Mouse (Mus musculus): Measurements from ENCODE around the gene P2ry6.

P2ry6 gene

DNA sequence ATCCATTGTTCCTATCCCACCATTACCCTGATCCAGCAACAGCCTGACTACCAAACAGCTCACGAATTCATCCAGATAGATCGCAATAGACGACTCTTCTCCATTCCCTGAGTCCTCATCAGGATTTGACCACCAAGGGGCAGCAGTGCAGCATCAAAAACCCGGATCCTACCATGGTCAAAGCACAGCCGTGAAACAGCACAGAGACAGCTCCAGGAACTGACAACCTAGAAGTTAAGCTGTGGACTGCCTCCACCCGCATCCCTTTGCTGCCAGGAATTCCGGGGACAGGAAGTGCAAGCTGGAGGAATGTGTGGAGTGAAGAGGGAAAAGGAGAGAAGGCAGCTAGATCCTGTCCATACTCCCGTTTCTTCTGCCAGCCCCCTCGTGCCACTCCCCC lies 13.6 kb upstream of the P2ry6 start:
- DNase-seq (ENCODE audit: extremely low spot score) = peak; percentile 75

DNA sequence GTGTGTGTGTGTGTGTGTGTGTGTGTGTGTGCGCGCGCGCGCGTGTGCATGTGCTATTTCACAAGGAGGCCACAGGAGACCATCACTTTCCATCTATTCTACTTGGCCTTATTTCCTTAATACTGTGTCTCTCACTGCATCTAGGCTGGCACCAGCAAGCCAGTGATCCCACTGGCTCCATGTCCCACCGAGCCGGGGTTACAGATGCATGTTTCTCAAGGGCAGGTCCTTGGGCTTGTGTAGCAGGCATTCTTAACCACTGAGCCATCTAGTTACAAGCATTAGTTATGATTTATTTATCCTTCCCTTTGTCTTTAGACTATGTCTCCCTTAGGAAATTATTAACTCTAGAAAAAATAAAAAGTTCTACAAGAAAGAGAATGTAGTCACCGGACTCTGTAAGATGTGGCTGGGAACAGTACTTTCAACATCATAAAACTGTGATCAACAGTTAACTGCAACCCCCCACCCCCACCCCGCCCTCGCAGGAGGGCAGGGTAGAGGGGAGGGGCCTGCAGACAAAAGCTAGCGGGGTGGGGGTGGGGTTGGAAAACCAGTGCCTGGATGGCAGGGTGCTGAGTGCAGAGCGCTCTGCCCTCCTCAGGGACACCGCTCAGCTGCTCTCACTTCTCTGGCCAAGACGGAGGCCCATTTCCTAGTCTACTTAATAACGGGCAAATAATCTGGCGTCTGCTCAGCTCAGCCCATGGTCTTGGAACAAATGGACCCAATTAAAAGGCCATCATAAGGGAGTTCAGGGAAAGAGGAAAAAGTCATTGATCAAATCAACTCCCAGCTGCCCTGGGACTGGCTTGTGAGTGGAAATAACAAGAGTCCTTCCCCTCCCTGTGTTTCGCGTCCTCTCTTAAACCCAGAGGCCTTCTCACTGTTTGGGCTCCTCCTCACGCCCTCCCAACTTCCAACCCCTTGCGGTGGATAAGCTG lies 10.3 kb upstream of the P2ry6 start:
- peak; percentile 59 for DNase-seq (ENCODE audit: extremely low spot score)

DNA sequence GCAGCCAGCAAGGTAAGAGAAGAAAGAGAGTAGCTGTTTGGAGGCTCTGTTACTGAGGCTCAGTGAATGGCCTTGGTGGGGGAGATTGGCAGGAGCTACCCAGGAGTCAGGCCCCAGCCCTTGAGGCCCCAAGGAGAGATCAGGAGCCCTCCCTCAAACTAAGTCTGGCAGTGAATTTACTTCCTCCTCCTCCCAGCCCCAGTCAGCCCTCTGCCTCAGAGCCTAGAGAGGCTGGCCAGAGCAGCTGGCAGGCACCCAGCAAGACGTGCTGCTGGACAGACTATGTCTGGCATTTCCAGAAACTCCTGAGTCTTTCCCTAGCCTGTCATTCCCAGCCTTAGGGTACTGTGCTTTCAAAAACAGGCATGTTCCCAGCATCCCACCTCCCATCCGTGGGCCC lies 4.7 kb upstream of the P2ry6 start:
- no peak for DNase-seq (ENCODE audit: extremely low spot score)

DNA sequence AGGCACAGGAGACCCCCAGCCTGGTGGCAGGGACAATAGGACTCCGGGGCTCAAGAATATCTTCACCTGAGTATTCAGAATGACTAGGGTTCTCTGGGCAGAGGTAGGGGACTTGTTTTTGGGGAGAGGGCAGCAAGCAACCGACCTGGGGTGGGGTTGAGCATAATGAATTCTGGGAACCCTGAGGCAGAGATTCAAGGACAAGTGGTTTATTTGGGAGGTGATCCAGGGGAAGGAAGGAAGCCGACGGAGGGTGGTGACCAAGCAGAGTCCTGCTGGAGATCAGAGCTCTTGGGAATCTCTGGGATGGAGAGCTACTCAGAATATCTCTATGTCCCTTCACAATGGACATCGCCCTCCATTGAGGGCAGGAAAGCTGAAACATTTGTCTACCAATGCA lies 3.7 kb upstream of the P2ry6 start:
- DNase-seq (ENCODE audit: extremely low spot score) = no peak

DNA sequence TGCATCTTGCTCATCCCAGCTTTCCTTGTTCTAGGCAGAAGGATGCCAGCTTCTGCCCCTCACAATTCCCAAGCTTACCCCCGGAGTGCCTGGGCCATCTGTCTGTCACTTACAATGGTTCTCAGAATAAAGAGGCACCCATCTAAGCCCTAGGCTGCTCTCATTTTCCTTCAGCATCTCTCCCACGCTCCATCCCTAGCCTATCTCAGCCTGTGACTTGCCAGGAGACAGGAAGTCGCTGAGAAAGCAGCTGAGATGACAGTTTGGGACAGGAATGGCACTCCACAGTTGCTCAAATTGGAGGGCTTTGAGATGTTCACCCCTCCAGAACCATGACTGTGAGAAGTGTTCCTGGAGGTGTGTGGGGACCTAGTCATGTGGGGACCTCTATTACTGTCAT lies 1.6 kb downstream of the P2ry6 start:
- DNase-seq (ENCODE audit: extremely low spot score) = no peak

DNA sequence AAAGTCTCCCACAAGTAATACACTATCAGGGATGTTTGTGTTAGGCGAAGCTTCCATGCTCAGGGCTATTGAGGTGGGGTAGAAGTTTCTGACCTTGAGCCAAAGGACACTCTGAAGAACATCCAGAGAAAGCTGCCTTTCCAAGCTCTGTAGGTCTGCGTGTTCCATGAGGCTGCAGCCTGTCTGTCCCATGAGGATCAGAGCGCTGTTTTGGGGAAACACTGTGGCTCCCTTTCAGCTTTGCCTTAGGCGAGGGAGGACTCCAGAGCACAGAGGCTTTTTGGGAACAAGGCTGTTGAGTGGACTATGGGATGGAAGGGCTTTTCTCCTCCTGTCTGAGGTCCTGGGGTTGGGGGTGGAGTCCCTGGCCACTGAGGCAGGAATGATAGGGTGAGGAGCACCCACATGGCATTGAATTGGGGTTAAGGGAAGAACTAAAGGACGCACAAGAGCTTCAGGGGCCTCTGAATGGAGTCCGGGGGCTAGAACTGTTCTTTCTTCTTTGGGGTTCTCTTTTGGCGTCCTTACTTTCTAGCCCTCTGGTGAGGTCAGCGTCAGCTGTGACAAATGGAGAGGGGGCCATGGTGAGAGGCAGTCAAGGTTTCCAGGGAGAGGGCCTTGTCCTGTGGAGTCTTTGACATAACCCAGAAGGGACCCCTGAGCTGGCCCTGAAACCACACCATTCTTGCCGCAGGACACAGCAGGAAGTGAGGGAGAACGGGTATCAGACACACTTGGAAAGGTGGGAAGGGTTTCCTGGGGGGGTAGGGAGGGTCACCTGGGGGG lies 5.4 kb downstream of the P2ry6 start:
- DNase-seq (ENCODE audit: extremely low spot score) = no peak

DNA sequence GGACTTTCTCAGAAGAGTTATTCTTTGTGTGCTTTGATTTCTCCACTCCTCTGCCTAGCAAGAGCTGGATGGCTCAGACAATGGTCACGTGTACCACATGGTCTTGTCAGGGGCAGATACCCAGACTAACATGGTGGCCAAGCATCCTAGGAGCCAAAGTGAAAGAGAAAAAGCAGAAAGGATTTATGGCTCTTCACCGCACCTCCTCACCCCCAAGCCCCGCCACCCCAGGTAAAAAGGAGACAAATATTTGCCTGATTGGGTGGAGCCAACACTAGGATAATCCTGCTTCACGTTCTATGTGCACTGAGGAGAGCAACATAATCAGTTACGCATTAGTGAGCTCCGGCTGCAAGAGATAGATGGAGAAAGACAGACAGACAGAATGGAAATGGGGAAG lies 6.1 kb downstream of the P2ry6 start:
- no peak for DNase-seq (ENCODE audit: extremely low spot score)

DNA sequence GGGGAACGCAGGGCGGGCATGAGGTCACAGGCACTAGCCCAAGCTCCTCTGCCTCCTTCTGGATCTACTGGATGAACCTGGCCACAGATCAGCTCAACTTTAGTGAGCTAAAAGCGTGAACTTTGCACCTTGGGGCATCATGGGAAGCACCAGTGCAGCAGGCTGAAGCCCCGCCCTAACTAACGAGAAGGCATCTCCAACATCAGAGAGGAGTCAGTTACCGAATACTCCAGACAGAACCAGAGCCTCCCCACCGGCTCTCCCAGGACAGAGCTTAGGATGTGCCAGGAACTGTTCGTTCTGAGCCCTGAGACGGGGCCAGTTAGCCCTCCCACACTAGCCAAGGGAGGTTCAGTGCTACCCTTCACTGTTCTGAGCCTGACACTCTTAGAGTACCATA lies 6.6 kb downstream of the P2ry6 start:
- DNase-seq (ENCODE audit: extremely low spot score) = no peak

DNA sequence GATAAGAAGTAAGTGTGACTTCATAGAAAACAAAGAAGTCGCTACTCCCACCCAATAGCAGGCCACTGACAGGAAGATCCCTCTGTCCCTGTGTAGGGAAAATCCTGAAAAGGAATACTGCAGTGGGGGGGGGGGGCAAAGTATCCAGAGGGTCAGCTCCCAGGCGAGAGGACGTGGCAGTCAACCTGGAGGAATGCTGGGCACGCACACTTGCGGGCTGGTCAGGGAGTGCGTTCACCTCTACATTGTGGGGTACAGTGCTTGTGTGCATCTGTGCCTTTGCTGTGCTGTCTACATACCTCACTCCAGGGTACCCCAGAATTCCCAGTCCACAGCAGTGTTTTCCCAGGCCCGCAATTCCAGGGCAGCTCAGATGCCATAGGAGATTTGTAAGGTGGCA lies 8.4 kb downstream of the P2ry6 start:
- no peak for DNase-seq (ENCODE audit: extremely low spot score)

DNA sequence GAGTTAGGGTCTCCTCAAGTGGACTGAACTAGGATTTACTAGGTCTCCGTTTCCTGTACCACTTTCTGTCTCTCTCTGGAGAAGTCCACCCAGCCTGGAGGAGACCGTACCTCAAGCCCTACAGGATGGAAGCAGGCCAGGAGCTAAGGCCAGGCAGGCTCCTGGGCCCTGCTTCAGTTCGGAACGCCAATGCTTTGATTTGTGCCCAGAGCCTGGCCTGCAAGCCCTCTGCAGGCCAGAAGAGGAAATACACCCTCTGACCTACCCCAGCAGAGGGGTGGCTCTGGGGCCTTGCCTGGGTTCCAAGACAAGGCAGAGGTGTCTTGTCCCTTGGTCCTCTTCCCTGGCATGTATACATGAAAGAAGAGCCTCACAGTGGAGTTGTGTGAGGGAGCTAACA lies 9.4 kb downstream of the P2ry6 start:
- DNase-seq (ENCODE audit: extremely low spot score) = peak; percentile 33

DNA sequence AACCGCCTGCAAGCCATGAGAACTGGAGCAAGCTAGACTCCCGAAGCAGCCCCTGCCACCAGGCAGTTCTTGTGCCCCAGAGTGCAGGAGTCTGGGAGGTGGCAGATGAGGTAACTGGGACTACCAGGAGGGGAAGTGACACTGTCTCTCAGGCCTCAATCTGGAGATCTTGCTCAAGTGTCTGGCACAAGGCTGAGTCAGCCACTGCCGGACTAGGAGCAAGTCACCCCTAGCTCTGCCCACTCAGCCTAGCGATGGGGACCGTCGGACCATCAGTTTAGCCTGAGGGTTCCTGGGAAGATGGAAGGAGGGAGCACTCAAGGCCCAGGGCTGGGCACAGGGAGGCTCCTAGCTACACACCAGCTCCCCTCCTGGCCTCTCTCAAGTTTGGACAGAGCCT lies 10.2 kb downstream of the P2ry6 start:
- DNase-seq (ENCODE audit: extremely low spot score) = no peak

DNA sequence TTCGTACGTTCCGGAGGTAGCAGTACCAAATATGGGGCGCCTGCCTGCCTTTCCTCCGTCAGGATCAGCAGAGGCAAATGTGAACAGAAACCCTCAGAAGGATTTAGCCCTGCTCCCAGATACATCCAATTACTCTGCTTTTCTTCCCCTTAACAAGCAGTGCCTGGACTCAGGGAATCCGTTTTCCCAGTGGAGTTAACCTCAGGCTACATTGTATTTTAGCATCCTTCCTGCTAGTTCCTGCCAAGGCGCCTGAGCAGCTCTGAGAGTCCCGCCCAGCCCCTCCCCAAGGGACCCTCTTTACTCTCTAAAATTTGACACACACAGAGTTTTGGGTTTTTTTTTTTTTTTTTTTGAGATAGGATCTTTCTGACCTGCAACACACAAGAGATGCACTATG lies 11.1 kb downstream of the P2ry6 start:
- DNase-seq (ENCODE audit: extremely low spot score) = no peak

DNA sequence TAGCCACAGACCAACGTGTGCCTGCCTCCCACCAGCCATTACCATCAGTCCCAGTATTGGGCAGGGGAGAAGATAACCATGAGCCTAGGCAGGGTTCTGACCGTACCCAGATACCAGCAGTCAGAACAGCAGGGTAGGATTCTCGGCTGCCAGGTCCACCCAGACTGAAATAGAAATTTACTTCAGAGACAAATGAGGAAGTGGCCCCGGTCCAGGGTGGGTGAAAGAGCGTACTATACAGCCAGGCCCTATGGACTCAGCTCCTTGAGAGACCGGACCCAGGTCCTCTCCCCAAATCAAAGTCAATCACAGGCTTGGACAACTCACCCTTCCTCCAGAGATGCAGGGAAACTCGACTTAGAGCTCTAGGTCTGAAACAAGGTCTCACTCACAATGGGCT lies 13.3 kb downstream of the P2ry6 start:
- no peak for DNase-seq (ENCODE audit: extremely low spot score)

DNA sequence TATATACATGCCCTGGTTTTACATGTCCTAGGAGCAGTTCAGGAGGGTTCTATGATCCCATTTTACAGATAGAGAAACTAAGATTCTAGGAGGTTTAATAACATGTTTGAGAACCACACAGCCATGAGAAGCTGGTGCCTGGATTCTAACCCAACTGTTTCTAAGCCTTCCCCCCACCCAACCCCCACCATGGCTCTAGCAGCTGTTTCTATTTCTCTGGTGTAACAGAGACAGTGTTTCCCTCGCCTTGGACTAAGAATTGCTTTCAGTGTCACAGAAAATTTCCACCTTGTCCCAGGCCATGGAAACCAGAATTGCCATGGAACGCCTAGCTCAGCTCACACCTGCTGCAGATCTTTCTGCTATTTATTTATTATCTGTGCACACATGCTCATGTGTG lies 14.0 kb downstream of the P2ry6 start:
- no peak for DNase-seq (ENCODE audit: extremely low spot score)

DNA sequence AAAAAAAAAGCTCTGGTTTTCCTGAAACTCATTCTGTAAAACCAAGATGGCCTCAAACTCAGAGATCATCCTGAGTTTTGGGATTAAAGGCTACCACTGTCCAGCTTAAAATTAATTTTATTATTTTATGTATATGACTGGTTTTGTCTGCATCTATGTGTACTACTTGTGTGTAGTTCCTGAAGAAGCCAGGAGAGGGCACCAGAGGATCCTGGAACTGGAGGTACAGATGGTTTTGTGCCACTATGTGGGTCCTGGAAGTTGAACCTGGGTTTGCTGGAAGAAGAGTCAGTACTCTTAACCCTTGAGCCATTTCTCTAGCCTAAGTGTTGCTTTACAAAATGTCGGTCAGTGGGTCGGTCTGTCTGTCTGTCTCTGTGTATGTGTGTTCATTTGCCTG lies 16.0 kb downstream of the P2ry6 start:
- no peak for DNase-seq (ENCODE audit: extremely low spot score)

DNA sequence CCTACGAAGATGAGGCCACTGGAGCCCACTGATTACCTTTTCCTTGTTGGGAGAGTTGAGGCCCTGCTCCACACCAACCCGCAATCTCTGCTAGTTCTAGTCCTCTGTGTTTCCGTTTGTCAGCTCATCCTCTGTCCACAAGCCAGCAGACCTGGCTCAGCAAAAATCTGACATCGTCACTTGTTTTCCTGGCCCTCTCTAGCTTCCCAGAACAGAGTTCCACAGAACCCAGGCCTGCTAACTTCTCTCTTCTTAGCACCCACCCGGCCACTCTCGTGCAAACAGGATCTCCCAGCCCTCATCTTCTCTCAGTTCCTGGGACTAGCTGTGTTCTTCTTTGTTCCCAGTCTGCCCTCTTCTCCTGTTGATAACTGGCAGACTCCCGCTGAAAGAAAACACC lies 21.8 kb downstream of the P2ry6 start:
- no peak for DNase-seq (ENCODE audit: extremely low spot score)

DNA sequence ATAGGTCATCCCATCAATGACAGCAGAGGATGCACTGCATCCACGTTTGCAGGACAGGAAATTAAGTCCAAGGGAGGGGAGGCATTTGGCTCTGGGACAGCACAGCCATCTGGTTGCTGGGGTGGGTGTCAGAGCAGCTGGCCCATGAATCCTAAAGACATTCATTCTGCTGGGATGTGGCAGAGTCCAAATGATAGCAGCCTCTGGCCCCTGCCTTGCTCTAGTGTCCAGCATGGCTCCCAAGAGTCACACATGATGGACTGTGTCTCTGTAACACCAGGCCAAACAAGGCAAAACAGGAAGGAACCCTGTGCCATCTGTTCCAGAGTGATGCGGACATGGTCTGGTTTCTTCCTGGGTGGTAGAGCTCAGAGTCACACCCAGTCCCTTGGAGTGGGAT lies 22.5 kb downstream of the P2ry6 start:
- DNase-seq (ENCODE audit: extremely low spot score) = no peak

DNA sequence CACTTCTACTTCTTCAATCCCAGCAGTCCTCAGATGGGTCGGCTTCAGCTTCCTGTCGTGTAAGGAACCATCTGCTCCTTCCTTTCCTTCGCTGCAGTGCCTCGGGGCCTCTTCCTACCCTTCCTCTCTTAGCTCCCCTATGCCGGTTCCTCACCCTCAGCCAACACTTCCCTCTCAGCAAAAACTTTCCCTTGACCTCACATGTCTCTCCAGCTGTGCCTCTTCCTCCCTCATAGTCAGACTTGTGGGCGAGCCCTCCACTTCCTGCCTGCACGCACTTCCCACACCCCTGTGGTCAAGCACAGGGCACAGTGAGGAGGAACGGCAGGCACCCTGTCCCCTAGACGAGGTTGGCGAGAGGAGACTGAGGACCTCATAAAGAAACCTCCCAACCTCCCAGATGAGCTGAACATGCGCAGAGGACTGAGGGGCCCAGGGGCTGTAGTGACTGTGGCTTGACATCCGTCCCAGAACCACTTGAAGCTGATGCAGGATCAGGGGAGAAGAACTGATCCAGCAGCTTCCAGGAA lies 23.9 kb downstream of the P2ry6 start:
- DNase-seq (ENCODE audit: extremely low spot score) = no peak

DNA sequence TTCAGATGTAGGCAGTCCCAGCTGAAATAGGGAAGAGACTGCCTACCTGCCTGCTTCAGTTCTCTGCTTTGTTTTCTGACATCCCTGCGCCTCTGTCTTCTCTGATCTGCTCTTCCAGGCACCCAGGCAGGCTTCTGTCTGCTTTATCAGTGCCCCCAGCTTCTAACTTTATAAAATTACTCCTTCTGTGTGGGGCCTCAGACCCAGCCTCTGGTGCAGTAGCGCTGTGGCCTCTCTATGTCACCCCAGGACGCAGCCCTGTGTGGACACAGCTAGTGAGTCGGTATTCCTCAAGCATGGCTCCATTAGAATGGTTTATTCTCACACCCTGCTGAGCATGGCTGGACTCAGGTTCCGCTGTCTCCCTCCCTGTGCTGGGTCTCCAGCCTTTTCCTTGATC lies 24.4 kb downstream of the P2ry6 start:
- DNase-seq (ENCODE audit: extremely low spot score) = no peak

DNA sequence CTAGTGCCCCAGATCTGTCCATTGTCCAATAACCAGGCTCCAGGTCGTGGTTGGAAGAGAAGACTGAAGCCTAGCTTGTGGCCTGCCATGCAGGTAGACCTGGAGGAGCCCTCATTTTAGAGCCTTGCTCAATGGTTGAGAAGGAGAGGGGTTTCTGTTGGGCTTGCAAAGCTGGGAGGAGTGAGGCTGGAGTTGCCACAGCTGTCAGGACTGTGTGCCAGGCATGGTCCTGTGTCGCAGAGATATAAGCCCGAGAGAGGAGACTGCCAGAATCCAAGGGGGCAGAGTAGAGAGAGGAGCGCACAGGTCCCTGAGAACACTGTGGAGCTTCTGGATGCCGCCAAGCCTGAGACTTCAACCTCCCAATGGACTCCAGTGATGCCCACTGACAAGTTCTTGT lies 29.7 kb downstream of the P2ry6 start:
- no peak for DNase-seq (ENCODE audit: extremely low spot score)

DNA sequence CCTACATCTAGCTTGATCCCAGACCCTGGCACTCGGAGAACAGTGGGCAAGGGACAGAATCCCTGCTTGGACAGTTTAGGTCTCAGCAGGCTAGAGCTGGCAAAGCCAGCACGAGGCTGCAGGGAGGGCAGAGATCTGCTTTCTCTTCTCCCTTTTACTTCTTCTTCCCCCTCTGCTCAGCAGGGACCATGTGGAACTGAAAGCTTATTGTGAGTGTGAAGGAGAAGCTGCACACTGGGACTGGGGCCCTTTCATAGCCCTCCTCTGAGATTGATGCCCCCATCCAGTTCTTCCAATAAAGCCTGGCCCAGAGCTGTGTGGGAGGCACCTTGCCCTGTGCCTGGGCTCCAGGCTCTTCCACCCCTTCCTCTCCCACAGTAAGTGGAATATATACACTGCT lies 30.1 kb downstream of the P2ry6 start:
- no peak for DNase-seq (ENCODE audit: extremely low spot score)

DNA sequence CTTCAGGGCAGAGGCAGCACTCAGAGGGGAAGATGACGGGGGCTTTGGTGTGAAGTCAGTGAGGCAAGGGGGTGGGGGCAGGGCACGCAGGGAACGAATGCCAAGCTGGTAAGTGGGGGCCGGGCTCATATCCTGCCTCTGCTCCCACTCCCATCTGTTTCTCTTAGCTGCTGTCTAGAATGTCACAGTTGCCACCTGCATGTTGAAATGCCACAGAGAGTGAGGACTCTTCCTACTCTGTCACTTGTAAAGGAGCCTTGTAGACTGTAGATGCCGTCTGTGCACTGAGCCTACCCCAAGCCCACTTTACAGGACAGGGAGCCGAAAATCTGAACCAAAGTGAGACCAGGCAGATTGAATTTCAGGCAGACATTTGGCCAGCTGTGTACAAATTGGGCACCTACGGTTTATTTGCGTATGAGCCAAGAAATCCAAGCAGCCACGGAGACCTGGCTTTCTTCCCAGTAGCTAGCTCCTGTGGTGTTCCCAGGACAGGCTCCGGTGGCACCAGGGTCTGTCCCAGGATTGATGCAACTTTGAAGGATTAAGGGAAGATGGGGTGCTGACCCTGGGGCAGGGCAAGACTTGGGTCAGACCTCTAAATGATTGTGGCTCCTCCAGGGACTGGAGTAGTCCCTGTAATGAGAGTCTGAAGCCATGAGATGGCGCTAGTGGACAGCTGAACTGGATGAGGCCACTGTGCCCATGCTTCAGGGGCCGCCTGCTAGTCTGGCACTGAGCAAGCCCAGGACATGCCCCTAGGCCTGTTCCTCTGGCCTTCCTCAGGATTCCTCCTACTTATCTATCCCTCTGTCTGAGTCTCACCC lies 31.4 kb downstream of the P2ry6 start:
- peak; percentile 76 for DNase-seq (ENCODE audit: extremely low spot score)

Measured in embryo, embryonic 9.5 days (tissue).